Mouse (Mus musculus): Measurements from ENCODE around the gene Igdcc3. TPM values are rescaled to one million over a fixed set of nuclear protein-coding genes. Genes with fewer than 3 reads are reported as not detected.

The Igdcc3 gene
- polyA plus RNA-seq, 1 experiment from 2014 or later, result 4.4 TPM

DNA sequence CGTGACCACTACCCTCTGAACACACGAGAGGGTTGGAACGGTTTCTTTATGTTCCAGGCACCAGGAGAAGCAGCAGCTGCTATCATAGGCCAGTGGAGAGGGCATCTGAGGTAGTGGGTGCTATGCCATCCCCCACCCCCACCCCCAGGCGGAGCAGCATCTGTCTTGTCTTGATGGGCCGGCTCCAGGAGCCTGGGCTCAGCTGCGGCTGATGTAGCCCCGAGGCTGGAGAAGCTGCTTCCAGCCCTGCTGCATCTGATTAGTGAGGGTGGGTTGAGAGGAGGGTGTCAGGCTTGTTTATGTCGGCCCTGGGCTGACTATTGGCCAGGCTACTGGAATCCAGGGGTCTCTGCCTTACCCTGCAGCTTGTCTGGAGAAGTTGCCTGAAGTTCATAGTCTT lies 90.3 kb downstream of the Igdcc3 start:
- Histone ChIP-seq H3K27me3 (replicated peaks; ENCODE audit: control insufficient read depth, insufficient read depth, low read length) (no peaks in the 10 kb centered on the region), H3K4me3 (ENCODE audit: low read length) (no peak overlapping the region), H3K9ac (ENCODE audit: low read depth, low read length) (no peak overlapping the region; the same call in 1 of the 2 replicates), H3K36me3 (ENCODE audit: control insufficient read depth, insufficient read depth, low read length) (peaks cover 8% of the 10 kb centered on the region), H3K4me2 (ENCODE audit: low read length) (no peak overlapping the region), H3K9me3 (ENCODE audit: control insufficient read depth, low read length) (no peaks in the 10 kb centered on the region), H3K4me1 (ENCODE audit: control insufficient read depth, insufficient read depth, low read depth, low read length) (no peaks in the 10 kb centered on the region), H3K27ac (ENCODE audit: low read depth, low read length) (no peak overlapping the region)
- 31% methylated on average over 8 of the region's 8 CpGs for WGBS
- 0 out of 2 replicates have a peak, but pooled peaks have one; percentile 48 for ATAC-seq

DNA sequence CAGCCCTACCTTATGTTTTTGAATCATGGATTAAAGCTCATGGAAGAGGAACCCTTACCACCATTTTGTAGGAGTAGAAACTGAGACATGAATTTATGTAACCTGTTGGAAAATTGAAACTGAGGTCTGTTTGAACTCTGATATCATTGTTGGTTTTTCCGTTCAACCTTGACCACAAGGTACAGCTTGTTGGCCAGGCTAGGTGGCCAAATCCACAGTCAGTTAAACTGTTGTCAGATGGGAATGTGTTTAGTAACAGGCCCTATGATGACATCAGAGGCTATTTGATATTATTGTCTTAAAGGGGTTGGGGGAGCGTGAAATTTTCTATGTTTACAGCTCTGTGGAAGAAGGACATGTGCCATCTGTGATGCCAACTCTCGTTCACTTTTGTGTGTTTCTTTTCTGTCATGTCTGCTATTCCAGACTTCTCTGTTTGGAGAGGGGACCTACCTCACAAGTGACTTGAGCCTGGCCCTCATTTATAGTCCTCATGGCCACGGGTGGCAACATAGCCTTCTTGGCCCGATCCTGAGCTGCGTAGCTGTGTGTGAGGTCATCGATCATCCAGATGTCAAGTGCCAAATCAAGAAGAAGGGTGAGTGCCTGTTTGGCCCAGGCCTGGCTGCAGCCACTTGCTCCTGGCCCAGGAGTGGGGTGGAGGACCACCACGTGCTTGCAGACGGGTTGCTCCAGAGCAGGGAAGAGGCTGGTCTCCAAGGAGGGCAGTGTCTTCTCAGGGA lies 92.4 kb downstream of the Igdcc3 start:
- Histone ChIP-seq H3K9ac (ENCODE audit: low read depth, low read length) (no peak overlapping the region), H3K9me3 (ENCODE audit: control insufficient read depth, low read length) (no peaks in the 10 kb centered on the region), H3K27me3 (replicated peaks; ENCODE audit: control insufficient read depth, insufficient read depth, low read length) (no peaks in the 10 kb centered on the region), H3K27ac (ENCODE audit: low read depth, low read length) (no peak overlapping the region), H3K36me3 (ENCODE audit: control insufficient read depth, insufficient read depth, low read length) (peaks cover 8% of the 10 kb centered on the region), H3K4me1 (ENCODE audit: control insufficient read depth, insufficient read depth, low read depth, low read length) (no peaks in the 10 kb centered on the region), H3K4me3 (ENCODE audit: low read length) (no peak overlapping the region), H3K4me2 (ENCODE audit: low read length) (no peak overlapping the region)
- no peak for ATAC-seq
- 90% methylated on average over 9 of the region's 9 CpGs for WGBS

DNA sequence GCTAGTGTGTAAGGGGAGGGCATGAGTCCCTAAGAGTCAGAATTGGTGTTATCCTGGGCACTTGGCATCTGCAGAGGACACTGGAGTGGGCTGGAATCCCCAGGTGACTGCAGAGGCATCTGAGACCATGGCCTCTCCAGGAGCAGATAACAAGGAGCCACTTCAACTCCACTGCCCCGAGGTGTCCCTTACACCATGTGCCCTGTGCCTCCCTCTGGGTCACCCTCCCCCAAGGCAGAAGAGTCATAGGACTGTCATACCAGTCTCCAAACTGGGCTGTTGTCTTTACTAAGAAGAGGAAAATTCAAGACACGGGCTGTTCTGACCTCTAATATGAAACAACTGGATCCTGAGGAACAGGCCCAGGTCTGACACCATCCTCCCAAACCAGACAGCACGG lies 93.7 kb downstream of the Igdcc3 start:
- H3K27me3 ChIP-seq (replicated peaks; ENCODE audit: control insufficient read depth, insufficient read depth, low read length), result no peaks in the 10 kb centered on the region
- no peaks in the 10 kb centered on the region for H3K4me1 ChIP-seq (ENCODE audit: control insufficient read depth, insufficient read depth, low read depth, low read length)
- peaks cover 8% of the 10 kb centered on the region for H3K36me3 ChIP-seq (ENCODE audit: control insufficient read depth, insufficient read depth, low read length)

More for the DNA sequence above, 93.7 kb downstream of the Igdcc3 start:
- no peak overlapping the region for H3K4me2 ChIP-seq (ENCODE audit: low read length)
- H3K27ac ChIP-seq (ENCODE audit: low read depth, low read length), result no peak overlapping the region
- H3K9me3 ChIP-seq (ENCODE audit: control insufficient read depth, low read length), result no peaks in the 10 kb centered on the region
- WGBS, result 89% methylated on average over 3 of the region's 3 CpGs
- no peak overlapping the region for H3K9ac ChIP-seq (ENCODE audit: low read depth, low read length)
- ATAC-seq, result no peak
- H3K4me3 ChIP-seq (ENCODE audit: low read length), result no peak overlapping the region

Other genes with a start within 250 kb of the Igdcc3 start
- 0.04 and 0.11 TPM in 2 replicates for gene Slc24a1, start 189.6 kb upstream of the Igdcc3 start, polyA plus RNA-seq (2015; fragmentation: Nextera tagmentation; extraction: Ambion mirVana)
- gene Ints14, start 180.3 kb upstream of the Igdcc3 start, polyA plus RNA-seq (2015; fragmentation: Nextera tagmentation; extraction: Ambion mirVana), result 32.1 and 37.1 TPM in 2 replicates
- 247 and 254 TPM in 2 replicates for gene Hacd3, start 119.5 kb upstream of the Igdcc3 start, polyA plus RNA-seq (2015; fragmentation: Nextera tagmentation; extraction: Ambion mirVana)
- gene Dpp8, start 108.8 kb upstream of the Igdcc3 start, polyA plus RNA-seq (2015; fragmentation: Nextera tagmentation; extraction: Ambion mirVana), result 33.1 and 37.7 TPM in 2 replicates
- gene Igdcc4, start 39.7 kb upstream of the Igdcc3 start, polyA plus RNA-seq (2015; fragmentation: Nextera tagmentation; extraction: Ambion mirVana), result 12.8 and 17.7 TPM in 2 replicates
- gene Parp16, start 54.2 kb downstream of the Igdcc3 start, polyA plus RNA-seq (2015; fragmentation: Nextera tagmentation; extraction: Ambion mirVana), result 7.7 and 8.3 TPM in 2 replicates
- 0.38 and 0.91 TPM in 2 replicates for gene Cilp, start 124.0 kb downstream of the Igdcc3 start, polyA plus RNA-seq (2015; fragmentation: Nextera tagmentation; extraction: Ambion mirVana)
- 37.2 and 41.6 TPM in 2 replicates for gene Clpx, start 153.1 kb downstream of the Igdcc3 start, polyA plus RNA-seq (2015; fragmentation: Nextera tagmentation; extraction: Ambion mirVana)
- gene Pdcd7, start 204.9 kb downstream of the Igdcc3 start, polyA plus RNA-seq (2015; fragmentation: Nextera tagmentation; extraction: Ambion mirVana), result 4.0 and 6.7 TPM in 2 replicates
- 2.5 and 3.0 TPM in 2 replicates for gene Ubap1l, start 219.9 kb downstream of the Igdcc3 start, polyA plus RNA-seq (2015; fragmentation: Nextera tagmentation; extraction: Ambion mirVana)

Data from hindbrain, embryonic 16.5 days (tissue).